Mouse (Mus musculus) colon, adult 2 months (tissue): Measurements from ENCODE around the gene Hist1h4h. TPM values are rescaled to one million over a fixed set of nuclear protein-coding genes. Genes with fewer than 3 reads are reported as not detected.

Experiments used
- polyA plus RNA-seq: library from polyadenylated mRNA; depleted of rRNA; stranded (reverse); fragments of >200 nt; gene quantifications from 2 replicates; pipeline ENCODE4 v1.2.3, GENCODE M21; 2012; rRNA removed

Gene Hist1h4h
- polyA plus RNA-seq, 1 experiment: 42.2 TPM

Other genes starting within 250 kb of the Hist1h4h start
- gene Zfp322a, start 161.8 kb upstream of the Hist1h4h start, polyA plus RNA-seq: 0.49 and 0.74 TPM in 2 replicates
- 1.9 and 2.0 TPM in 2 replicates for gene Abt1, start 107.2 kb upstream of the Hist1h4h start, polyA plus RNA-seq
- gene Btn1a1, start 65.1 kb upstream of the Hist1h4h start, polyA plus RNA-seq: 1.8 and 2.3 TPM in 2 replicates
- not detected in 2 replicates for gene Btn2a2, start 42.2 kb upstream of the Hist1h4h start, polyA plus RNA-seq
- 245 and 289 TPM in 2 replicates for gene Hist1h2af, start 2.9 kb downstream of the Hist1h4h start, polyA plus RNA-seq
- 23.2 and 33.2 TPM in 2 replicates for gene Hist1h3g, start 4.4 kb downstream of the Hist1h4h start, polyA plus RNA-seq
- 4.9 and 5.3 TPM in 2 replicates for gene Hist1h2bh, start 12.3 kb downstream of the Hist1h4h start, polyA plus RNA-seq
- 5.0 and 6.7 TPM in 2 replicates for gene Hist1h3f, start 13.0 kb downstream of the Hist1h4h start, polyA plus RNA-seq
- gene Hist1h4f, start 20.6 kb downstream of the Hist1h4h start, polyA plus RNA-seq: 13.1 and 22.8 TPM in 2 replicates
- 0.45 and 0.47 TPM in 2 replicates for gene Hist1h1d, start 22.2 kb downstream of the Hist1h4h start, polyA plus RNA-seq
- 32.1 and 36.8 TPM in 2 replicates for gene Hist1h3e, start 31.3 kb downstream of the Hist1h4h start, polyA plus RNA-seq
- gene Hist1h2ae, start 40.2 kb downstream of the Hist1h4h start, polyA plus RNA-seq: 15.1 and 16.2 TPM in 2 replicates
- 49.0 and 58.2 TPM in 2 replicates for gene Hist1h2bg, start 40.3 kb downstream of the Hist1h4h start, polyA plus RNA-seq
- 11.4 and 19.0 TPM in 2 replicates for gene Hist1h2bf, start 43.1 kb downstream of the Hist1h4h start, polyA plus RNA-seq
- 6.9 and 11.5 TPM in 2 replicates for gene Hist1h2ad, start 43.3 kb downstream of the Hist1h4h start, polyA plus RNA-seq
- 13.8 and 18.8 TPM in 2 replicates for gene Hist1h3d, start 44.7 kb downstream of the Hist1h4h start, polyA plus RNA-seq
- 12.3 and 14.7 TPM in 2 replicates for gene Hist1h4d, start 50.5 kb downstream of the Hist1h4h start, polyA plus RNA-seq
- gene Hist1h2be, start 90.1 kb downstream of the Hist1h4h start, polyA plus RNA-seq: 3.1 and 3.3 TPM in 2 replicates
- gene Hist1h1e, start 91.5 kb downstream of the Hist1h4h start, polyA plus RNA-seq: 3.2 and 3.9 TPM in 2 replicates
- gene Hist1h2ac, start 152.9 kb downstream of the Hist1h4h start, polyA plus RNA-seq: 2.4 and 3.8 TPM in 2 replicates
- 410 and 605 TPM in 2 replicates for gene Hist1h2bc, start 153.1 kb downstream of the Hist1h4h start, polyA plus RNA-seq
- not detected in 2 replicates for gene Hist1h1t, start 164.8 kb downstream of the Hist1h4h start, polyA plus RNA-seq
- gene Hist1h4c, start 167.4 kb downstream of the Hist1h4h start, polyA plus RNA-seq: 20.7 and 21.2 TPM in 2 replicates
- 9.4 and 10.3 TPM in 2 replicates for gene Hfe, start 179.8 kb downstream of the Hist1h4h start, polyA plus RNA-seq
- gene Hist1h1c, start 207.8 kb downstream of the Hist1h4h start, polyA plus RNA-seq: 204 and 212 TPM in 2 replicates
- gene Hist1h3c, start 214.6 kb downstream of the Hist1h4h start, polyA plus RNA-seq: 23.6 and 30.3 TPM in 2 replicates
- 12.8 and 18.4 TPM in 2 replicates for gene Hist1h2bb, start 215.7 kb downstream of the Hist1h4h start, polyA plus RNA-seq
- 23.5 and 25.9 TPM in 2 replicates for gene Hist1h2ab, start 220.1 kb downstream of the Hist1h4h start, polyA plus RNA-seq
- gene Hist1h3b, start 221.2 kb downstream of the Hist1h4h start, polyA plus RNA-seq: 26.4 and 32.0 TPM in 2 replicates
- 20.0 and 20.8 TPM in 2 replicates for gene Hist1h4b, start 226.0 kb downstream of the Hist1h4h start, polyA plus RNA-seq
- gene Hist1h4a, start 230.2 kb downstream of the Hist1h4h start, polyA plus RNA-seq: 15.5 and 15.9 TPM in 2 replicates
- gene Hist1h3a, start 231.3 kb downstream of the Hist1h4h start, polyA plus RNA-seq: 23.6 and 24.8 TPM in 2 replicates
- gene Hist1h1a, start 232.6 kb downstream of the Hist1h4h start, polyA plus RNA-seq: 1.1 and 1.4 TPM in 2 replicates
- 0.12 and 0.14 TPM in 2 replicates for gene Trim38, start 238.9 kb downstream of the Hist1h4h start, polyA plus RNA-seq